26 mouse cellular contexts compared by ENCODE assay signal in the genomic region with DNA sequence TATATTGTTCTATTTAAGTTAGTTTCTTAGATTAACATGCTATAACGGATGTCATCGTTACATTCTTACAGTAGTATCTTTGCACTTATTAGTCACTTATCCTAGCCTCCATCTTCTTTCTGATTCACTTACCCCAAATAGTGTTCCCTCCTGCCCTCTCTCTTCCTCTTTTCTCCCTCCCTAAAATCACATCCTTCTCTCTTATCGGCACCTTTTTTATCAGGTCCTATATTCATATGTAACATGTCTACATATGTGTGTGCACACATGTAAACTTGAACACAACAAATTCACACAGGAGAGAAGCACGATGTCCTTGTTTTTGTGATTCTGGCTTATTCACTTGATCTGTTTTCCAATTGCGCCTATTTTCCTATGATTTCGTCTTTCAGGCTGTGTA. TPM values are rescaled to one million over a fixed set of nuclear protein-coding genes. Genes with fewer than 3 reads are reported as not detected.
DNase-seq lines count a peak whose midpoint lies in the region; ATAC-seq and TF ChIP-seq lines count a peak whose summit lies in the region.
"Had no signal": no experiment of that assay in that cellular context is flagged by ENCODE, and none has a peak within 500 bp of the region (broad histone marks: within the 10 kb centered on the region; RNA-seq: fewer than 3 reads in every experiment).

No protein-coding gene starts in this region.

- H3K9me3 ChIP-seq in liver, embryonic 13.5 days (replicated peaks): no peaks in the 10 kb centered on the region
- H3K9me3 ChIP-seq in liver, embryonic 11.5 days (ENCODE audit: control insufficient read depth, low read length): no peaks in the 10 kb centered on the region
- no peaks in the 10 kb centered on the region for H3K9me3 ChIP-seq in MEL (replicated peaks; ENCODE audit: insufficient read depth, low read length)
- H3K9me3 ChIP-seq in hindbrain, embryonic 11.5 days (ENCODE audit: control insufficient read depth, low read length): no peaks in the 10 kb centered on the region
- H3K9me3 ChIP-seq: embryonic facial prominence, embryonic 13.5 days; embryonic facial prominence, embryonic 15.5 days; forebrain, embryonic 10.5 days; forebrain, embryonic 12.5 days; G1E had no signal

- no peaks in the 10 kb centered on the region for H3K27me3 ChIP-seq in liver, embryonic 13.5 days
- no peaks in the 10 kb centered on the region for H3K27me3 ChIP-seq in liver, embryonic 11.5 days (replicated peaks; ENCODE audit: control insufficient read depth, insufficient read depth, low read length)
- H3K27me3 ChIP-seq in MEL (ENCODE audit: control insufficient read depth in 1 of 2, insufficient read depth in 2 of 2, low read length in 2 of 2): no peaks in the 10 kb centered on the region
- H3K27me3 ChIP-seq in hindbrain, embryonic 11.5 days (ENCODE audit: control insufficient read depth, insufficient read depth, low read length): no peaks in the 10 kb centered on the region
- H3K27me3 ChIP-seq: CH12.LX; embryonic facial prominence, embryonic 13.5 days; embryonic facial prominence, embryonic 15.5 days; forebrain, embryonic 12.5 days had no signal

- ATAC-seq in liver, embryonic 13.5 days (ENCODE audit: low read depth): no peak
- ATAC-seq in liver, embryonic 11.5 days (replicated peaks; ENCODE audit: low FRiP score): no peak
- no peak for ATAC-seq in hindbrain, embryonic 11.5 days (ENCODE audit: low FRiP score)
- ATAC-seq: CD4-positive, CD25-positive, alpha-beta regulatory T cell, adult 4 months; forebrain, embryonic 14.5 days; forebrain, embryonic 16.5 days had no signal

- DNase-seq in liver, embryonic 13.5 days: no peak
- DNase-seq in liver, embryonic 11.5 days (ENCODE audit: low spot score): no peak
- DNase-seq in MEL (ENCODE audit: low read depth, low spot score): no peak
- DNase-seq in hindbrain, embryonic 11.5 days (ENCODE audit: low spot score): no peak
- DNase-seq in retina, postnatal 1 day: no peak
- DNase-seq: adrenal gland, adult 2 months; adrenal gland, postnatal 10 days; adrenal gland, postnatal 25 days; B cell, adult 2 months; cerebellum, adult 11 months; cerebellum, adult 18-20 months; cerebellum, adult 8-10 months; cerebellum, adult 9-11 months; cerebellum, postnatal 14 days; cerebellum, postnatal 36 days; embryo, embryonic 11 days had no signal

- no peak for TF ChIP-seq EP300 in MEL (IDR thresholded peaks at IDR 0.05; ENCODE audit: low read depth in 1 of 2, low read length in 2 of 2)

- H3K79me2 ChIP-seq in MEL (ENCODE audit: control insufficient read depth, insufficient read depth, low read length, poor library complexity): peaks cover 24% of the 10 kb centered on the region

- H3K4me2 ChIP-seq in liver, embryonic 13.5 days: no peak overlapping the region; the same call in 1 of the 2 replicates
- H3K4me2 ChIP-seq in liver, embryonic 11.5 days: no peak overlapping the region; the same call in 1 of the 2 replicates
- no peak overlapping the region for H3K4me2 ChIP-seq in hindbrain, embryonic 11.5 days (replicated peaks; ENCODE audit: low read depth, low read length)
- H3K4me2 ChIP-seq: embryonic facial prominence, embryonic 13.5 days; embryonic facial prominence, embryonic 15.5 days; forebrain, embryonic 12.5 days had no signal

- H3K4me3 ChIP-seq in liver, embryonic 13.5 days (replicated peaks): no peak overlapping the region
- no peak overlapping the region for H3K4me3 ChIP-seq in liver, embryonic 11.5 days (ENCODE audit: low read depth, low read length)
- H3K4me3 ChIP-seq in MEL (ENCODE audit: control insufficient read depth in 1 of 2, insufficient read depth in 1 of 2, low read depth in 2 of 2, low read length in 2 of 2): no peak overlapping the region
- H3K4me3 ChIP-seq in hindbrain, embryonic 11.5 days (ENCODE audit: low read depth, low read length): no peak overlapping the region
- H3K4me3 ChIP-seq: embryonic facial prominence, embryonic 13.5 days; embryonic facial prominence, embryonic 15.5 days; erythroblast, embryonic 14.5 days; forebrain, embryonic 10.5 days; forebrain, embryonic 12.5 days had no signal

- 0 out of 2 replicates have a peak overlapping the region, but pooled peaks have one; percentile 58 for H3K27ac ChIP-seq in liver, embryonic 13.5 days
- H3K27ac ChIP-seq in liver, embryonic 11.5 days (ENCODE audit: low read depth, low read length): no peak overlapping the region
- no peak overlapping the region for H3K27ac ChIP-seq in MEL (ENCODE audit: control insufficient read depth, low read depth, low read length)
- no peak overlapping the region for H3K27ac ChIP-seq in hindbrain, embryonic 11.5 days (ENCODE audit: low read depth, low read length)
- H3K27ac ChIP-seq: embryonic facial prominence, embryonic 13.5 days; embryonic facial prominence, embryonic 15.5 days; forebrain, embryonic 10.5 days; forebrain, embryonic 12.5 days had no signal

- peaks cover 23% of the 10 kb centered on the region for H3K36me3 ChIP-seq in liver, embryonic 13.5 days
- H3K36me3 ChIP-seq in liver, embryonic 11.5 days (ENCODE audit: control insufficient read depth, insufficient read depth, low read length): peaks cover 2% of the 10 kb centered on the region; the same call in 1 of the 2 replicates
- H3K36me3 ChIP-seq in MEL (ENCODE audit: control insufficient read depth in 1 of 2, insufficient read depth in 2 of 2, low read length in 2 of 2): peaks cover 0 to 34% of the 10 kb centered on the region in 2 experiments; a peak in 3 of 4 replicates
- no peaks in the 10 kb centered on the region for H3K36me3 ChIP-seq in hindbrain, embryonic 11.5 days (ENCODE audit: control insufficient read depth, insufficient read depth, low read length)

- TF ChIP-seq RAD21 in MEL (IDR thresholded peaks at IDR 0.05; ENCODE audit: low read depth, low read length): no peak

- TF ChIP-seq POLR2A in MEL (IDR thresholded peaks at IDR 0.05; ENCODE audit: control insufficient read depth in 1 of 2, insufficient read depth in 1 of 2, low read depth in 1 of 2, low read length in 2 of 2, poor library complexity in 1 of 2): no peak

- no peak for TF ChIP-seq CTCF in MEL (IDR thresholded peaks at IDR 0.05 in 2 of 3, conservative IDR thresholded peaks at IDR 0.05 in 1 of 3; ENCODE audit: control insufficient read depth in 1 of 3, insufficient read depth in 1 of 3, low read depth in 2 of 3, low read length in 3 of 3, poor library complexity in 1 of 3, severe bottlenecking in 1 of 3)

- H3K4me1 ChIP-seq in liver, embryonic 13.5 days (replicated peaks): peaks cover 53% of the 10 kb centered on the region
- peaks cover 29% of the 10 kb centered on the region for H3K4me1 ChIP-seq in liver, embryonic 11.5 days (replicated peaks; ENCODE audit: control insufficient read depth, insufficient read depth, low read length)
- H3K4me1 ChIP-seq in MEL (ENCODE audit: control insufficient read depth in 1 of 2, insufficient read depth in 2 of 2, low read length in 2 of 2): peaks cover 5 to 23% of the 10 kb centered on the region in 2 experiments; a peak in 3 of 4 replicates
- no peaks in the 10 kb centered on the region for H3K4me1 ChIP-seq in hindbrain, embryonic 11.5 days (replicated peaks; ENCODE audit: control insufficient read depth, insufficient read depth, low read length)

- 68% methylated on average over 6 of the region's 6 CpGs for WGBS in liver, embryonic 13.5 days (ENCODE audit: insufficient replicate concordance)
- WGBS in liver, embryonic 11.5 days: 89% methylated on average over 6 of the region's 6 CpGs
- WGBS in hindbrain, embryonic 11.5 days: 97% methylated on average over 6 of the region's 6 CpGs

- no peak overlapping the region for H3K9ac ChIP-seq in liver, embryonic 13.5 days
- no peak overlapping the region for H3K9ac ChIP-seq in liver, embryonic 11.5 days (ENCODE audit: low read depth, low read length)
- no peak overlapping the region for H3K9ac ChIP-seq in MEL (ENCODE audit: control insufficient read depth, low read depth, low read length, poor library complexity, severe bottlenecking)
- H3K9ac ChIP-seq in hindbrain, embryonic 11.5 days (ENCODE audit: low read depth, low read length): no peak overlapping the region
- H3K9ac ChIP-seq: embryonic facial prominence, embryonic 13.5 days; embryonic facial prominence, embryonic 15.5 days; forebrain, embryonic 12.5 days had no signal

TF ChIP-seq in MEL, 35 proteins besides CTCF, POLR2A, EP300 and RAD21:
- 0 out of 2 replicates have a peak, but pooled peaks have one; percentile 52 for TF ChIP-seq GATA1 (IDR thresholded peaks at IDR 0.05; ENCODE audit: low read depth, low read length)
- TF ChIP-seq RCOR1 (IDR thresholded peaks at IDR 0.05; ENCODE audit: low read depth, low read length): peak; percentile 70; the same call in 1 of the 2 replicates
- TF ChIP-seq MEF2A (IDR thresholded peaks at IDR 0.05; ENCODE audit: extremely low read depth, insufficient replicate concordance, low read depth, low read length, poor library complexity, severe bottlenecking): no peak
- no peak for TF ChIP-seq BHLHE40 (IDR thresholded peaks at IDR 0.05; ENCODE audit: borderline replicate concordance, low read depth, low read length)
- no peak for TF ChIP-seq MAFK (IDR thresholded peaks at IDR 0.05; ENCODE audit: borderline replicate concordance, low read depth, low read length)
- no peak for TF ChIP-seq SMC3 (IDR thresholded peaks at IDR 0.05; ENCODE audit: low read depth, low read length)
- no peak for TF ChIP-seq POLR2AphosphoS2 (IDR thresholded peaks at IDR 0.05; ENCODE audit: low read length)
- TF ChIP-seq ZKSCAN1 (IDR thresholded peaks at IDR 0.05; ENCODE audit: low read depth, low read length): no peak
- no peak for TF ChIP-seq TAL1 (IDR thresholded peaks at IDR 0.05; ENCODE audit: low read length)
- no peak for TF ChIP-seq GABPA (IDR thresholded peaks at IDR 0.05; ENCODE audit: low read depth, low read length)

RNA-seq across cellular contexts. Expression of a gene that starts 3.7 kb away (rescaled TPM):
- polyA plus RNA-seq in liver, embryonic 13.5 days (2015; fragmentation: Nextera tagmentation; extraction: Ambion mirVana): 44.7 and 45.6 TPM in 2 replicates
- polyA plus RNA-seq in liver, embryonic 11.5 days (2014; fragmentation: Nextera tagmentation; extraction: Ambion mirVana): 67.3 and 74.1 TPM in 2 replicates
- 35.5 and 42.3 TPM in 2 replicates for total RNA-seq in MEL (2012; rRNA removed)
- 10 to 100 TPM in 1 of 2 experiments, not detected in 1; 40.0 TPM for polyA plus RNA-seq in MEL (2012; ENCODE audit: insufficient read depth in 1 of 2, insufficient read length in 2 of 2, low read depth in 1 of 2, low replicate concordance in 2 of 2, missing spikeins in 1 of 2)
- polyA plus RNA-seq in hindbrain, embryonic 11.5 days (2014; fragmentation: Nextera tagmentation; extraction: Ambion mirVana): 107 and 108 TPM in 2 replicates
